Mouse (Mus musculus): ENCODE measurements around the gene Ms4a1. TPM values are rescaled to one million over a fixed set of nuclear protein-coding genes. Genes with fewer than 3 reads are reported as not detected.
"Not testable (repeated sequence)": the region's sequence is repeated elsewhere in the genome, so short reads cannot be mapped to it uniquely, and the experiment has no call there.

Gene Ms4a1
- polyA plus RNA-seq, 1 experiment = not detected

- Histone ChIP-seq H3K36me3 (replicated peaks; ENCODE audit: low read length) (no peaks in the 10 kb centered on the region), H3K27me3 (replicated peaks) (no peaks in the 10 kb centered on the region)
- no peak for TF ChIP-seq GATA1 (IDR thresholded peaks at IDR 0.05; ENCODE audit: borderline replicate concordance, low read length)
- no peak for TF ChIP-seq FLI1 (IDR thresholded peaks at IDR 0.05; ENCODE audit: low read length)
These were observed 915 bp upstream of the Ms4a1 start for GRCm38 (mm10) chr19:11266956-11267355.

GRCm38 (mm10) chr19:11264602-11265185 lies 1.3 kb downstream of the Ms4a1 start:
- no peak overlapping the region for H3K4me3 ChIP-seq (replicated peaks)
- TF ChIP-seq FLI1 (IDR thresholded peaks at IDR 0.05; ENCODE audit: low read length) (no peak), GATA1 (IDR thresholded peaks at IDR 0.05; ENCODE audit: borderline replicate concordance, low read length) (no peak)
- H3K27me3 ChIP-seq (replicated peaks) = no peaks in the 10 kb centered on the region

More at GRCm38 (mm10) chr19:11266956-11267355, 915 bp upstream of the Ms4a1 start:
- Histone ChIP-seq H3K4me1 (no peaks in the 10 kb centered on the region), H3K4me3 (replicated peaks) (no peak overlapping the region), H3K9me3 (no peaks in the 10 kb centered on the region)

GRCm38 (mm10) chr19:11263549-11263948 lies 2.5 kb downstream of the Ms4a1 start:
- Histone ChIP-seq H3K4me1 (no peaks in the 10 kb centered on the region), H3K27me3 (replicated peaks) (no peaks in the 10 kb centered on the region), H3K4me3 (replicated peaks) (no peak overlapping the region), H3K36me3 (replicated peaks; ENCODE audit: low read length) (no peaks in the 10 kb centered on the region), H3K9me3 (no peaks in the 10 kb centered on the region)
- TF ChIP-seq FLI1 (IDR thresholded peaks at IDR 0.05; ENCODE audit: low read length) = no peak
- no peak for TF ChIP-seq GATA1 (IDR thresholded peaks at IDR 0.05; ENCODE audit: borderline replicate concordance, low read length)

More at GRCm38 (mm10) chr19:11264602-11265185, 1.3 kb downstream of the Ms4a1 start:
- no peaks in the 10 kb centered on the region for H3K4me1 ChIP-seq
- H3K36me3 ChIP-seq (replicated peaks; ENCODE audit: low read length) = no peaks in the 10 kb centered on the region
- no peaks in the 10 kb centered on the region for H3K9me3 ChIP-seq

- not testable (repeated sequence) for H3K4me1 ChIP-seq; H3K9me3 ChIP-seq; H3K4me3 ChIP-seq (replicated peaks); H3K27me3 ChIP-seq (replicated peaks); H3K36me3 ChIP-seq (replicated peaks; ENCODE audit: low read length)
These were observed 3.1 kb downstream of the Ms4a1 start for GRCm38 (mm10) chr19:11262932-11263331.

GRCm38 (mm10) chr19:11261522-11261921 lies 4.5 kb downstream of the Ms4a1 start:
- H3K4me1 ChIP-seq = no peaks in the 10 kb centered on the region
- H3K36me3 ChIP-seq (replicated peaks; ENCODE audit: low read length) = no peaks in the 10 kb centered on the region
- H3K9me3 ChIP-seq = no peaks in the 10 kb centered on the region
- TF ChIP-seq GATA1 (IDR thresholded peaks at IDR 0.05; ENCODE audit: borderline replicate concordance, low read length) (no peak), FLI1 (IDR thresholded peaks at IDR 0.05; ENCODE audit: low read length) (no peak)
- H3K4me3 ChIP-seq (replicated peaks) = no peak overlapping the region
- H3K27me3 ChIP-seq (replicated peaks) = no peaks in the 10 kb centered on the region

GRCm38 (mm10) chr19:11244230-11244629 lies 21.8 kb downstream of the Ms4a1 start:
- Histone ChIP-seq H3K9me3 (no peaks in the 10 kb centered on the region), H3K4me3 (replicated peaks) (no peak overlapping the region), H3K36me3 (replicated peaks; ENCODE audit: low read length) (no peaks in the 10 kb centered on the region), H3K4me1 (no peaks in the 10 kb centered on the region), H3K27me3 (replicated peaks) (no peaks in the 10 kb centered on the region)
- TF ChIP-seq FLI1 (IDR thresholded peaks at IDR 0.05; ENCODE audit: low read length) = no peak
- TF ChIP-seq GATA1 (IDR thresholded peaks at IDR 0.05; ENCODE audit: borderline replicate concordance, low read length) = no peak

GRCm38 (mm10) chr19:11242560-11242959 lies 23.5 kb downstream of the Ms4a1 start:
- TF ChIP-seq GATA1 (IDR thresholded peaks at IDR 0.05; ENCODE audit: borderline replicate concordance, low read length) = no peak
- TF ChIP-seq FLI1 (IDR thresholded peaks at IDR 0.05; ENCODE audit: low read length) = no peak
- no peaks in the 10 kb centered on the region for H3K4me1 ChIP-seq
- H3K36me3 ChIP-seq (replicated peaks; ENCODE audit: low read length) = no peaks in the 10 kb centered on the region
- H3K4me3 ChIP-seq (replicated peaks) = no peak overlapping the region
- H3K27me3 ChIP-seq (replicated peaks) = no peaks in the 10 kb centered on the region
- H3K9me3 ChIP-seq = no peaks in the 10 kb centered on the region

GRCm38 (mm10) chr19:11235820-11236219 lies 30.2 kb downstream of the Ms4a1 start:
- Histone ChIP-seq H3K36me3 (replicated peaks; ENCODE audit: low read length) (no peaks in the 10 kb centered on the region), H3K4me3 (replicated peaks) (no peak overlapping the region), H3K9me3 (no peaks in the 10 kb centered on the region), H3K27me3 (replicated peaks) (no peaks in the 10 kb centered on the region), H3K4me1 (no peaks in the 10 kb centered on the region)
- no peak for TF ChIP-seq GATA1 (IDR thresholded peaks at IDR 0.05; ENCODE audit: borderline replicate concordance, low read length)
- TF ChIP-seq FLI1 (IDR thresholded peaks at IDR 0.05; ENCODE audit: low read length) = no peak

GRCm38 (mm10) chr19:11234921-11235735 lies 30.9 kb downstream of the Ms4a1 start:
- no peaks in the 10 kb centered on the region for H3K4me1 ChIP-seq
- no peak overlapping the region for H3K4me3 ChIP-seq (replicated peaks)
- H3K27me3 ChIP-seq (replicated peaks) = no peaks in the 10 kb centered on the region
- no peaks in the 10 kb centered on the region for H3K36me3 ChIP-seq (replicated peaks; ENCODE audit: low read length)
- no peaks in the 10 kb centered on the region for H3K9me3 ChIP-seq
- no peak for TF ChIP-seq GATA1 (IDR thresholded peaks at IDR 0.05; ENCODE audit: borderline replicate concordance, low read length)
- TF ChIP-seq FLI1 (IDR thresholded peaks at IDR 0.05; ENCODE audit: low read length) = no peak

GRCm38 (mm10) chr19:11234244-11234643 lies 31.8 kb downstream of the Ms4a1 start:
- Histone ChIP-seq H3K4me3 (replicated peaks) (no peak overlapping the region), H3K36me3 (replicated peaks; ENCODE audit: low read length) (no peaks in the 10 kb centered on the region), H3K27me3 (replicated peaks) (no peaks in the 10 kb centered on the region), H3K9me3 (no peaks in the 10 kb centered on the region), H3K4me1 (no peaks in the 10 kb centered on the region)
- TF ChIP-seq FLI1 (IDR thresholded peaks at IDR 0.05; ENCODE audit: low read length) (no peak), GATA1 (IDR thresholded peaks at IDR 0.05; ENCODE audit: borderline replicate concordance, low read length) (no peak)

Data from megakaryocyte, embryonic 14.5 days (primary cell).